Mouse (Mus musculus): ENCODE data around the gene Olfr353. TPM values are rescaled to one million over a fixed set of nuclear protein-coding genes. Genes with fewer than 3 reads are reported as not detected.

Olfr353 gene
- total RNA-seq (2021): not detected
- long read RNA-seq, experiment 1: 0 reads
- long read RNA-seq, experiment 2: 0 reads

- DNase-seq: no peak
Measured at GRCm38 (mm10) chr2:36892836-36893235, at the start of gene Olfr353. Gene Olfr353, minus strand, starts transcription at chr2:36892936.

- DNase-seq: no peak
Measured at GRCm38 (mm10) chr2:36936821-36937220, 44.1 kb upstream of the Olfr353 start, which contains the start of gene Olfr356. Gene Olfr356, plus strand, starts transcription at chr2:36937121.

- no peak for DNase-seq
Measured at GRCm38 (mm10) chr2:36928797-36929196, 36.1 kb upstream of the Olfr353 start, which contains the start of gene Olfr355. Gene Olfr355, minus strand, starts transcription at chr2:36928897.

- no peak for DNase-seq
Measured at GRCm38 (mm10) chr2:36905380-36905779, 12.6 kb upstream of the Olfr353 start, which contains the start of gene Olfr354. Gene Olfr354, plus strand, starts transcription at chr2:36905680.

DNA sequence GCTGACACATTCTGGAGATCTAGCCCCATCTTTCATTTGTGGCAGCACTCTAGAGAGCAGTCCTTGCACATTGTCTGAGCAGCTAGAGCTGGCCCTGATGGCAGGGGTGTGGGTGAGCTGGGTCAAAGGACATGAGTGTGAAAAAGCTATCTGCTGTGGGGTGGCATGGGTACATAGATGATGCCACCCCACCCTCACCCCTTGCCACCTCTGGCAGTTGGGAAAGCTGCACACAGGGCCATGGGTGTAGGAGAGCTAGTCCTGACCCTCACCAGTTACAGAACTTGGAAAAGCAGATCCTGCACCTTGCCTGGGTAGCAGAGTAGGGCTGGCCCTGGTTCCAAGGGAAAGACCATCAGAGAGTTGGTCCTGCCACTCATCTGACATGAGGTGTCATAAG, 4.4 kb upstream of the Olfr353 start:
- no peak for DNase-seq

DNA sequence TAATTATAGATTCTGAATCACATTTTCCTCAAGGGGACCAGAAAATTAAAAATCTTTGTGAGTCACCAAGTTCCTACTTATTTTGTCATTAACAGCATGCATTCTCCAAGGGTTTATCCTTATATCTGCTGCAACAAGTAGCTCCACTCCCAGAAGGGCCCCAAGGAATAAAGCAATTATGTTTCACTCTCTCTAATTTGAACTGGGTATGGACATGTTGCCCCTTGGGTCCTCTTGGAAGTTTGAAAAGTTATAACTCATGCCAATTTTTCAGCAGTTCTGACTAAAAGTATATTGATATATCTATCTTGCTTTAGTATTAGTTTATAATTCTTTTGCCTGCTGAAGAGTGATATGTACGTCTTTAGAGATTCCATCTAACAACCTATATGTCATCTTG, 24.6 kb downstream of the Olfr353 start, which contains the start of gene Olfr352:
Gene Olfr352 (plus strand): TSS at position 301 of the 400 bp plus-strand sequence.
- no peak for DNase-seq

GRCm38 (mm10) chr2:36862560-36862959, 30.2 kb downstream of the Olfr353 start, which contains the start of gene Olfr351:
Gene Olfr351, minus strand, starts transcription at chr2:36862660.
- no peak for DNase-seq

- DNase-seq: no peak
Measured at GRCm38 (mm10) chr2:36846010-36846409, 46.7 kb downstream of the Olfr353 start, which contains the start of gene Olfr350. Gene Olfr350, plus strand, starts transcription at chr2:36846310.

Other genes with a start within 250 kb of the Olfr353 start
- gene Olfr346, start 207.1 kb downstream of the Olfr353 start, total RNA-seq (2021): not detected
- gene Olfr347, start 161.0 kb downstream of the Olfr353 start, total RNA-seq (2021): not detected
- not detected for gene Olfr348, start 108.7 kb downstream of the Olfr353 start, total RNA-seq (2021)
- not detected for gene Olfr50, start 102.4 kb downstream of the Olfr353 start, total RNA-seq (2021)
- not detected for gene Olfr3, start 75.9 kb downstream of the Olfr353 start, total RNA-seq (2021)
- gene Olfr350, start 46.6 kb downstream of the Olfr353 start, total RNA-seq (2021): not detected
- gene Olfr351, start 30.3 kb downstream of the Olfr353 start, total RNA-seq (2021): not detected
- not detected for gene Olfr352, start 24.5 kb downstream of the Olfr353 start, total RNA-seq (2021)
- not detected for gene Olfr354, start 12.7 kb upstream of the Olfr353 start, total RNA-seq (2021)
- gene Olfr355, start 36.0 kb upstream of the Olfr353 start, total RNA-seq (2021): not detected
- not detected for gene Olfr356, start 44.2 kb upstream of the Olfr353 start, total RNA-seq (2021)
- gene Olfr357, start 100.9 kb upstream of the Olfr353 start, total RNA-seq (2021): not detected
- gene Olfr358, start 116.4 kb upstream of the Olfr353 start, total RNA-seq (2021): not detected
- not detected for gene Olfr360, start 172.8 kb upstream of the Olfr353 start, total RNA-seq (2021)
- gene Olfr361, start 196.4 kb upstream of the Olfr353 start, total RNA-seq (2021): not detected
- gene Olfr362, start 225.0 kb upstream of the Olfr353 start, total RNA-seq (2021): not detected
- not detected for gene Olfr364-ps1, start 246.4 kb upstream of the Olfr353 start, total RNA-seq (2021)

Measured in gastrocnemius, postnatal 10 days (tissue).